9 mouse cellular contexts compared by ENCODE assay signal in genomic region chr5:143165508-143166070, GRCm38 (mm10). TPM values are rescaled to one million over a fixed set of nuclear protein-coding genes. Genes with fewer than 3 reads are reported as not detected.
DNase-seq lines count a peak whose midpoint lies in the region; ATAC-seq and TF ChIP-seq lines count a peak whose summit lies in the region.
"Had no signal": no experiment of that assay in that cellular context is flagged by ENCODE, and none has a peak within 500 bp of the region (broad histone marks: within the 10 kb centered on the region; RNA-seq: fewer than 3 reads in every experiment).

No protein-coding gene starts in this region.

- peak; percentile 56 for DNase-seq in c-Kit-positive CD71-positive TER-119-negative erythroid progenitor cells, embryonic 14.5 days (ENCODE audit: low read depth)
- DNase-seq in lung, postnatal 4 days = peak; percentile 60 to 72
- DNase-seq in layer of hippocampus, postnatal 14 days (ENCODE audit: low spot score in 2 of 2) = no peak
- DNase-seq in gastrocnemius, postnatal 36 days = no peak
- DNase-seq in cerebellum, postnatal 10 days = no peak
- DNase-seq in frontal cortex, postnatal 36 days (ENCODE audit: low spot score in 2 of 2) = no peak

- no peak overlapping the region for H3K27ac ChIP-seq in ES-Bruce4 (ENCODE audit: insufficient read depth, low read length)
- H3K27ac ChIP-seq in kidney, embryonic 16.5 days (ENCODE audit: low read length) = no peak overlapping the region

- no peaks in the 10 kb centered on the region for H3K36me3 ChIP-seq in ES-Bruce4 (ENCODE audit: control insufficient read depth, insufficient read depth, low read length, poor library complexity, severe bottlenecking)
- H3K36me3 ChIP-seq in kidney, embryonic 16.5 days (ENCODE audit: insufficient read depth, low read length) = no peaks in the 10 kb centered on the region

- WGBS in kidney, embryonic 16.5 days = 11% methylated on average over 18 of the region's 18 CpGs

- no peaks in the 10 kb centered on the region for H3K9me3 ChIP-seq in ES-Bruce4 (replicated peaks; ENCODE audit: control insufficient read depth, insufficient read depth, low read length, poor library complexity, severe bottlenecking)
- no peaks in the 10 kb centered on the region for H3K9me3 ChIP-seq in kidney, embryonic 16.5 days (ENCODE audit: low read length)

- H3K4me2 ChIP-seq in kidney, embryonic 16.5 days (replicated peaks; ENCODE audit: low read depth, low read length) = peak overlapping the region; percentile 40

- TF ChIP-seq EP300 in ES-Bruce4 (IDR thresholded peaks at IDR 0.05; ENCODE audit: insufficient read depth, low read depth, low read length) = peak; percentile 56; the same call in 1 of the 2 replicates

- H3K9ac ChIP-seq in ES-Bruce4 (ENCODE audit: low read depth, poor library complexity, severe bottlenecking) = no peak overlapping the region
- H3K9ac ChIP-seq in kidney, embryonic 16.5 days (replicated peaks; ENCODE audit: low read length) = no peak overlapping the region

- ATAC-seq in kidney, embryonic 16.5 days (ENCODE audit: low FRiP score, low TSS enrichment) = peak; percentile 73

- no peaks in the 10 kb centered on the region for H3K27me3 ChIP-seq in ES-Bruce4 (ENCODE audit: control insufficient read depth, insufficient read depth, low read length, poor library complexity, severe bottlenecking)
- no peaks in the 10 kb centered on the region for H3K27me3 ChIP-seq in kidney, embryonic 16.5 days (ENCODE audit: insufficient read depth, low read length)

- peak; percentile 80 for TF ChIP-seq POLR2A in ES-Bruce4 (IDR thresholded peaks at IDR 0.05; ENCODE audit: insufficient read depth, low read length)

- peaks cover 2% of the 10 kb centered on the region for H3K4me1 ChIP-seq in ES-Bruce4 (ENCODE audit: control insufficient read depth, insufficient read depth, low read length)
- no peaks in the 10 kb centered on the region for H3K4me1 ChIP-seq in kidney, embryonic 16.5 days (ENCODE audit: insufficient read depth, low read length)

- H3K4me3 ChIP-seq in ES-Bruce4 (ENCODE audit: low read depth, low read length) = peak overlapping the region; percentile 51
- H3K4me3 ChIP-seq in kidney, embryonic 16.5 days (ENCODE audit: low read length) = peak overlapping the region; percentile 1; the same call in 1 of the 2 replicates
- H3K4me3 ChIP-seq: erythroblast, embryonic 14.5 days had no signal

- no peak for TF ChIP-seq CTCF in ES-Bruce4 (IDR thresholded peaks at IDR 0.05; ENCODE audit: low read depth, low read length)

- intact Hi-C loops in gastrocnemius, postnatal 36 days (cut with DNase I) = no loop called here

RNA-seq across cellular contexts. Expression of gene Rbak, which starts 15.0 kb away (rescaled TPM):
- polyA plus RNA-seq in ES-Bruce4 (2011; ENCODE audit: insufficient read depth, insufficient read length, low read depth, missing spikeins) = 6.5 and 7.9 TPM in 2 replicates
- 11.6 and 14.4 TPM in 2 replicates for polyA plus RNA-seq in kidney, embryonic 16.5 days (2015; fragmentation: Nextera tagmentation; extraction: Ambion mirVana)
- 10 to 100 TPM; 15.2 to 16.6 TPM for total RNA-seq in layer of hippocampus, postnatal 14 days (2021)
- total RNA-seq in gastrocnemius, postnatal 36 days (2021) = 1 to 10 TPM; 2.6 to 4.0 TPM

RNA-seq across cellular contexts. Expression of gene Spdye4b, which starts 15.2 kb away (rescaled TPM):
- polyA plus RNA-seq in ES-Bruce4 (2011; ENCODE audit: insufficient read depth, insufficient read length, low read depth, missing spikeins) = not detected in 2 replicates
- polyA plus RNA-seq in kidney, embryonic 16.5 days (2015; fragmentation: Nextera tagmentation; extraction: Ambion mirVana) = not detected in 2 replicates
- total RNA-seq in layer of hippocampus, postnatal 14 days (2021) = not detected
- not detected for total RNA-seq in gastrocnemius, postnatal 36 days (2021)
- polyA plus RNA-seq: erythroblast, embryonic 14.5 days had no signal

RNA-seq across cellular contexts. Expression of gene Olfr718-ps1, which starts 18.2 kb away (rescaled TPM):
- 0.42 and 0.52 TPM in 2 replicates for polyA plus RNA-seq in ES-Bruce4 (2011; ENCODE audit: insufficient read depth, insufficient read length, low read depth, missing spikeins)
- not detected in 2 replicates for polyA plus RNA-seq in kidney, embryonic 16.5 days (2015; fragmentation: Nextera tagmentation; extraction: Ambion mirVana)
- total RNA-seq in layer of hippocampus, postnatal 14 days (2021) = under 1 TPM; 0.10 to 0.12 TPM
- not detected for total RNA-seq in gastrocnemius, postnatal 36 days (2021)
- polyA plus RNA-seq: erythroblast, embryonic 14.5 days had no signal

RNA-seq across cellular contexts. Expression of gene Rnf216, which starts 52.8 kb away (rescaled TPM):
- 46.9 and 51.6 TPM in 2 replicates for polyA plus RNA-seq in ES-Bruce4 (2011; ENCODE audit: insufficient read depth, insufficient read length, low read depth, missing spikeins)
- polyA plus RNA-seq in kidney, embryonic 16.5 days (2015; fragmentation: Nextera tagmentation; extraction: Ambion mirVana) = 39.4 and 46.2 TPM in 2 replicates
- 10 to 100 TPM; 46.4 to 47.4 TPM for total RNA-seq in layer of hippocampus, postnatal 14 days (2021)
- 10 to 100 TPM; 14.2 to 16.3 TPM for total RNA-seq in gastrocnemius, postnatal 36 days (2021)

Comparison
In these comparisons a context has a peak if more than half of its experiments do, and no peak if none do; other contexts are left out.
1. DNase-seq: peak in c-Kit-positive CD71-positive TER-119-negative erythroid progenitor cells, embryonic 14.5 days (single experiment) and lung, postnatal 4 days (2 of 2); none in layer of hippocampus, postnatal 14 days (0 of 2), gastrocnemius, postnatal 36 days (0 of 2), cerebellum, postnatal 10 days (0 of 2) and frontal cortex, postnatal 36 days (0 of 2).